Mouse (Mus musculus): ENCODE data around the gene Gm20662.

DNA sequence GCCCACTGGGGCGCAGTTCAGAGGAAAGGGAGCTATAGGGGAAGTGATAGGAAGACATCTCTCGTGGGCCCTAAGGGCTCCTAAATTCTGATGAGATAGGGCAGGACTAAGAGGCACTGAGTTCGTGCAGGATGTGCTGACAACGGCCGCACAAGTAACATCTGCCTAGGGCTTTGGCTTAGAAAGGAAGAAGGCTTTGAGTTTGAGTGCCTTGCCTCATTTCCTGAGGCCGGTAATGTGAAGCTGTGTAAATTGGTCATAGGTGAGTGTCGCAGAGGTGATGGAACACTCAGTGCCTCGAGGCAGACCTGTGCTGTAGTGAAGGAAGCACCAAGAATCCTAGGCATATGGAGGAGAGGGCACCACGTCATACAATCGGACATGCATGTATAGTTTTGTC, 29.5 kb upstream of the Gm20662 start:
- no peak for TF ChIP-seq CTCF (IDR thresholded peaks at IDR 0.05; ENCODE audit: low read depth)
- no peak for TF ChIP-seq EP300 (optimal IDR thresholded peaks at IDR 0.05)

Measured in stomach, postnatal 0 days (tissue).